Mouse (Mus musculus) C2C12 (cell line): Measurements from ENCODE around the gene Hist2h2bb.

Source experiments
- CEBPB ChIP-seq: IDR thresholded peaks from one replicate; pipeline ENCODE4 v1.6.1; 2011; ENCODE audit warnings: low read depth, mild to moderate bottlenecking, control low read depth, moderate library complexity
- CTCF ChIP-seq: IDR thresholded peaks from one replicate; pipeline ENCODE4 v1.5.1; 2011; ENCODE audit not compliant: control insufficient read depth, insufficient read depth, insufficient read length
- MAX ChIP-seq: IDR thresholded peaks from one replicate; pipeline ENCODE4 v1.6.1; 2011; ENCODE audit warnings: mild to moderate bottlenecking, control low read depth
- MYOD1 ChIP-seq: IDR thresholded peaks from one replicate; pipeline ENCODE4 v1.6.1; 2011; ENCODE audit warnings: low read depth; ENCODE audit not compliant: control insufficient read depth, insufficient read length

- no peak for TF ChIP-seq CTCF
- no peak for TF ChIP-seq MAX
- TF ChIP-seq CEBPB: no peak
- no peak for TF ChIP-seq MYOD1
These were observed 19.6 kb downstream of the Hist2h2bb start for GRCm38 (mm10) chr3:96289201-96289600.
